In the genomic region with DNA sequence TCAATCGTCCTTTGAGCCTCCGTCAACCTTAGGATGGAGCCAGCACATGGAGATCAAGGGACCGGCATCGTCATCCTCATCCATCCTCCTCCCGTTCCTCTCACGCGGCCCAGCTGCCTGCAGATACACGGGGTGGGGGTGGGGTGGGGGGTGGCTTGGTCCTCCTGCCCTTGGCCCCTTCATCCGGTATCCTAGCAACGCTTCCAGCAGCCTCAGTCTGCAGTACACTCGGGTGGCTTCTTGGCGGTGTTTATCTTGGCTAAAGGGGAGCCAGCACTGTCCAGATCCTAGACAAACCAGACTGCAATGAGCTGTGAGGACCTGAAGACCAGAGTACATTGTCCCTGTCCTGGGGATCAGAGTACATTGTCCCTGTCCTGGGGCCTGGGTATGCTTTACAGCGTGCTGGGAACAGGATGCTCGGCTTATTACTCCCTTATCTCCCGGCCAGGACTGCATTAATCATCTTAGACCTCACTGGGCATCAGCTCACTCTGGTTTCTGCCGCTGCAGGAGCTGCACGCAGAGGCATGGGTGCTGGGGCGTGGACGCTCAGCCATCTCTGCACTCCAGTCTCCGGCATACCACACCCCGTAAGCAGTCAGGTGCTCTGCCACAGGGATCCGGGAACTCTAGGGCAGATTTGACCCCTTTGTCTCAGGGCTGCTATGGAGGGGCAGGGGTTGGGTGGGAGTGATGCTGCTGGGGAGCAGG, we compare ENCODE assay signal across 9 mouse cellular contexts.
DNase-seq lines count a peak whose midpoint lies in the region; ATAC-seq and TF ChIP-seq lines count a peak whose summit lies in the region.
"Had no signal": no experiment of that assay in that cellular context is flagged by ENCODE, and none has a peak within 500 bp of the region (broad histone marks: within the 10 kb centered on the region; RNA-seq: fewer than 3 reads in every experiment).

No protein-coding gene starts in this region.

- no peaks in the 10 kb centered on the region for H3K36me3 ChIP-seq in forebrain, embryonic 10.5 days (replicated peaks)
- H3K36me3 ChIP-seq in intestine, postnatal 0 days (ENCODE audit: control insufficient read depth, insufficient read depth) = no peaks in the 10 kb centered on the region

- H3K27ac ChIP-seq in forebrain, embryonic 10.5 days = peak overlapping the region; percentile 68
- no peak overlapping the region for H3K27ac ChIP-seq in intestine, postnatal 0 days (ENCODE audit: low read depth, low read length)

- peaks cover 7% of the 10 kb centered on the region; the same call in 1 of the 2 replicates for H3K9me3 ChIP-seq in forebrain, embryonic 10.5 days
- no peaks in the 10 kb centered on the region for H3K9me3 ChIP-seq in intestine, postnatal 0 days (ENCODE audit: control insufficient read depth)

- DNase-seq in layer of hippocampus, adult 11-12 months (ENCODE audit: low spot score) = peak; percentile 18
- no peak for DNase-seq in layer of hippocampus, adult 9-10 months (ENCODE audit: low spot score)
- DNase-seq in forebrain, embryonic 10.5 days (ENCODE audit: extremely low spot score, low spot score) = peak; percentile 36
- DNase-seq in left cerebral cortex, postnatal 10 days (ENCODE audit: extremely low spot score in 1 of 2, low spot score in 2 of 2) = peak; percentile 32 to 34
- DNase-seq in right cerebral cortex, postnatal 10 days (ENCODE audit: low spot score in 2 of 2) = peak; percentile 69
- no peak for DNase-seq in spleen, postnatal 10 days (ENCODE audit: low spot score in 2 of 2)
- DNase-seq in kidney, adult 11 months = no peak

- 42% methylated on average over 22 of the region's 22 CpGs for WGBS in forebrain, embryonic 10.5 days
- 17% methylated on average over 22 of the region's 22 CpGs for WGBS in intestine, postnatal 0 days

- H3K4me3 ChIP-seq in forebrain, embryonic 10.5 days = peak overlapping the region; percentile 8; the same call in 1 of the 2 replicates
- no peak overlapping the region for H3K4me3 ChIP-seq in intestine, postnatal 0 days (ENCODE audit: low read depth, low read length)

- H3K27me3 ChIP-seq in forebrain, embryonic 10.5 days (ENCODE audit: poor library complexity, severe bottlenecking) = peaks cover 6% of the 10 kb centered on the region; the same call in 1 of the 2 replicates
- H3K27me3 ChIP-seq in intestine, postnatal 0 days (replicated peaks; ENCODE audit: control insufficient read depth, insufficient read depth, low read length) = no peaks in the 10 kb centered on the region
- H3K27me3 ChIP-seq: Patski had no signal

- no peak overlapping the region for H3K9ac ChIP-seq in intestine, postnatal 0 days (ENCODE audit: low read depth, low read length)

- no peak for ATAC-seq in intestine, postnatal 0 days
- ATAC-seq: Patski had no signal

- H3K4me1 ChIP-seq in forebrain, embryonic 10.5 days = peaks cover 24% of the 10 kb centered on the region
- no peaks in the 10 kb centered on the region for H3K4me1 ChIP-seq in intestine, postnatal 0 days (replicated peaks; ENCODE audit: control insufficient read depth, insufficient read depth, low read length)

- no peak overlapping the region for H3K4me2 ChIP-seq in intestine, postnatal 0 days (replicated peaks; ENCODE audit: low read depth)

- no peak for TF ChIP-seq CTCF in intestine, postnatal 0 days (IDR thresholded peaks at IDR 0.05; ENCODE audit: low read depth)

- intact Hi-C loops in left cerebral cortex, postnatal 10 days (cut with DNase I) = no loop called here

Comparison
In these comparisons a context has a peak if more than half of its experiments do, and no peak if none do; other contexts are left out.
1. DNase-seq: peak in layer of hippocampus, adult 11-12 months (single experiment), forebrain, embryonic 10.5 days (single experiment), left cerebral cortex, postnatal 10 days (2 of 2) and right cerebral cortex, postnatal 10 days (2 of 2); none in layer of hippocampus, adult 9-10 months (single experiment), spleen, postnatal 10 days (0 of 2) and kidney, adult 11 months (single experiment).